Mouse (Mus musculus) liver, postnatal 0 days (tissue): Measurements from ENCODE around the gene Elp4. TPM values are rescaled to one million over a fixed set of nuclear protein-coding genes. Genes with fewer than 3 reads are reported as not detected.
A peak's percentile ranks its signal among the peaks of the same experiment; 100 is the strongest.

Experiments used
- ATAC-seq: fragments of 200-750 bp; cut with Nextera tagmentation; 2 replicates; pipeline ENCODE4 v1.8.0; 2017; ENCODE audit warnings: mild to moderate bottlenecking, moderate library complexity
- DNase-seq: peaks from one replicate; pipeline ENCODE4 v3.0.0-alpha.2; 2016
- H3K27ac ChIP-seq: fragments of 300-500 bp; sonication (generic); 2 replicates; pipeline ENCODE4 v1.5.1; 2014; ENCODE audit warnings: antibody characterized with exemption, moderate library complexity, mild to moderate bottlenecking, low read depth
- H3K27me3 ChIP-seq: fragments of 300-500 bp; sonication (generic); 2 replicates; pipeline ENCODE4 v1.6.1; 2014; ENCODE audit warnings: low read length, control low read depth, mixed read lengths; ENCODE audit not compliant: insufficient read depth
- H3K36me3 ChIP-seq: fragments of 300-500 bp; sonication (generic); replicated peaks from 2 replicates; pipeline ENCODE4 v1.6.1; 2014; ENCODE audit warnings: mild to moderate bottlenecking, control low read depth, low read length, moderate library complexity, mixed read lengths; ENCODE audit not compliant: insufficient read depth
- H3K4me1 ChIP-seq: fragments of 300-500 bp; sonication (generic); 2 replicates; pipeline ENCODE4 v1.6.1; 2014; ENCODE audit warnings: antibody characterized with exemption, mild to moderate bottlenecking, control low read depth; ENCODE audit not compliant: insufficient read depth
- H3K4me2 ChIP-seq: fragments of 300-500 bp; sonication (generic); 2 replicates; pipeline ENCODE4 v1.6.1; 2014; ENCODE audit warnings: low read depth, mild to moderate bottlenecking, low read length, moderate library complexity, mixed read lengths
- H3K4me3 ChIP-seq: fragments of 300-500 bp; sonication (generic); 2 replicates; pipeline ENCODE4 v1.5.1; 2014; ENCODE audit warnings: low read depth, low read length
- H3K9ac ChIP-seq: fragments of 300-500 bp; sonication (generic); replicated peaks from 2 replicates; pipeline ENCODE4 v1.6.1; 2014; ENCODE audit warnings: mild to moderate bottlenecking, moderate library complexity
- H3K9me3 ChIP-seq: fragments of 300-500 bp; sonication (generic); 2 replicates; pipeline ENCODE4 v1.6.1; 2016; ENCODE audit warnings: mild to moderate bottlenecking, control low read depth, low read length, mixed read lengths
- CTCF ChIP-seq: sonication (generic); IDR thresholded peaks from 2 replicates; pipeline ENCODE4 v1.5.1; 2016; ENCODE audit warnings: antibody characterized with exemption, low read depth
- EP300 ChIP-seq: IDR thresholded peaks from 2 replicates; pipeline ENCODE4 v1.6.1; 2016; ENCODE audit warnings: antibody characterized with exemption, low read depth, mild to moderate bottlenecking
- WGBS: fragments of 180-500 bp; shearing (Covaris S2); extraction: QIAGEN DNeasy Blood & Tissue Kit; methylation state at CpG from one replicate; pipeline ENCODE4 v1.1.7; 2014; ENCODE audit not compliant: insufficient replicate concordance; 5-methylcytosine and 5-hydroxymethylcytosine counted together
- polyA plus RNA-seq: library from polyadenylated mRNA; unstranded; fragments of >200 nt; fragmentation: Nextera tagmentation; extraction: Ambion mirVana; gene quantifications from 2 replicates; pipeline ENCODE4 v1.2.1, GENCODE M21; 2015

Gene Elp4
- polyA plus RNA-seq, 1 experiment from 2014 or later = 9.7 TPM

DNA sequence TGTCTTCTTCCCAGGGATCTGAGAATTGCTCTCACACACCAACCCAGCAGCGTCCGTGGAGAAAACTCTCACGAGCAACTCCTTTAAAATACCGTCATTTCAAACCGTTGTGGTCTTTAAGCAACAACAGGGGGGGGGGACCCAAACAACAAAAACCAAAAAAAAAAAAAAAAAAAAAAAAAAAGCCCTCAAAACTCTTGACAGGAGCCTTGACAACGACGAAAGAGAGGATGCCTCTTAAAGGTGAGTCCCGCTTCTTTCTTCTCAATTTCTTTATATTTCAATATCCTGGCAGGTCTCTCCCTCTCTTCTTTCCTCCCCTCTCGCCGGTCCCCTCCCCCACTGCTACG lies 228.7 kb downstream of the Elp4 start:
- 0% methylated on average over 11 of the region's 11 CpGs for WGBS
- H3K4me1 ChIP-seq = peaks cover 21% of the 10 kb centered on the region
- no peak for DNase-seq

GRCm38 (mm10) chr2:105674875-105675729 lies 229.3 kb downstream of the Elp4 start:
- Histone ChIP-seq H3K36me3 (no peaks in the 10 kb centered on the region), H3K27ac (no peak overlapping the region), H3K9me3 (no peaks in the 10 kb centered on the region), H3K27me3 (peaks cover 97% of the 10 kb centered on the region), H3K4me2 (peak overlapping the region; percentile 74), H3K4me3 (peak overlapping the region; percentile 43), H3K9ac (no peak overlapping the region), H3K4me1 (peaks cover 21% of the 10 kb centered on the region)
- under 1% methylated on average over 49 of the region's 49 CpGs for WGBS
- ATAC-seq (peak; percentile 91), DNase-seq (peak; percentile 80)
- TF ChIP-seq EP300 (no peak), CTCF (no peak)

More for the DNA sequence above, 228.7 kb downstream of the Elp4 start:
- Histone ChIP-seq H3K27me3 (peaks cover 97% of the 10 kb centered on the region), H3K4me2 (peak overlapping the region; percentile 74), H3K27ac (no peak overlapping the region), H3K4me3 (peak overlapping the region; percentile 43), H3K9ac (no peak overlapping the region), H3K9me3 (no peaks in the 10 kb centered on the region), H3K36me3 (no peaks in the 10 kb centered on the region)
- no peak for ATAC-seq
- TF ChIP-seq EP300 = no peak
- TF ChIP-seq CTCF = no peak

GRCm38 (mm10) chr2:105674061-105674874 lies 230.1 kb downstream of the Elp4 start:
- H3K4me3 ChIP-seq = peak overlapping the region; percentile 43
- ATAC-seq (no peak), DNase-seq (no peak)
- H3K9me3 ChIP-seq = no peaks in the 10 kb centered on the region
- H3K27me3 ChIP-seq = peaks cover 97% of the 10 kb centered on the region
- H3K36me3 ChIP-seq = no peaks in the 10 kb centered on the region
- 2% methylated on average over 36 of the region's 36 CpGs for WGBS
- no peak for TF ChIP-seq EP300
- TF ChIP-seq CTCF = no peak
- peak overlapping the region; percentile 74 for H3K4me2 ChIP-seq
- H3K4me1 ChIP-seq = peaks cover 21% of the 10 kb centered on the region
- H3K9ac ChIP-seq = no peak overlapping the region
- no peak overlapping the region for H3K27ac ChIP-seq

DNA sequence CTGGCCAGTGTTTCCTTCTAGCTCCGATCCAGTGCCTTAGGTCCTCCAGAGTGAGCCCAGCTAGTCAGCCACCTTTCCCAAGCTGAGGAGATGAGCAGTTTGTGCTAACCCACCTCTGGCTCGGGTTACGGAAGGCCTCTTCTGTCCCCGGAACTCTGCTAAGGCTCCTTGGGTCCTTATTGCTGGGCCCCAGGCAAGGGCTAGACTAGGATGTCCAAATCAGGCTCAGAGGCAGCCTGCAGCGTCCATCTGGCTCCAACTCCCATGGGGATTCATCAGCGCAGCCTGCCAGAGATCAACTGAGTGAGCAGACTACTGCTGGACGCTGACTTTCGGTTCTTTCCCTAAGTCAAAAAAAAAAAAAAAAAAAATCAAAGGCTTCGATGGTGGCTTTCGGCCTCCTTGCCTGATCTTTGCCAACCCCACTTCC lies 230.7 kb downstream of the Elp4 start:
- no peak for ATAC-seq
- Histone ChIP-seq H3K9ac (no peak overlapping the region), H3K4me3 (peak overlapping the region; percentile 43), H3K4me2 (peak overlapping the region; percentile 74), H3K27me3 (peaks cover 97% of the 10 kb centered on the region), H3K4me1 (peaks cover 24% of the 10 kb centered on the region), H3K9me3 (no peaks in the 10 kb centered on the region), H3K36me3 (no peaks in the 10 kb centered on the region), H3K27ac (no peak overlapping the region)
- no peak for DNase-seq
- 4% methylated on average over 10 of the region's 10 CpGs for WGBS
- no peak for TF ChIP-seq EP300
- TF ChIP-seq CTCF = no peak

DNA sequence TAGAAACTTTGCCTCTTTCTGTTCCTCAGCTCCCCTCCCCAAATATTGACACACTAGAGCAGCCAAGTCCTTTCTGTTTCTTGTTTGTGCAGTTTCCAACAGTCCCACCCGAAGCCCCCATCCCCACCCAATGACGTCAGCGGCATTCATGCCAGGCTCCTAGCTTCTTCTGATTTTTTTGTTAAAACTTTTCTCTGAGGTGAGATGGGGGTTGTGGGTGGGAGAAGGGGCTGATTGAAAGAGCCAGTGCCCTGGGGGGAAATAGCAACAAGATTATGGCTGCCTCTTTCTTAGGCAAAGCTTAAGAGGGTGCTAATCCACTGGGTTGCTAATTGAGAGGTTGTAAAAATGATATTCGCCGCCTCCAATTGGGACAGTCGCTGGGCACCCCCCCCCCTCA lies 231.3 kb downstream of the Elp4 start:
- no peak for TF ChIP-seq EP300
- TF ChIP-seq CTCF = no peak
- H3K9me3 ChIP-seq = no peaks in the 10 kb centered on the region
- H3K4me2 ChIP-seq = no peak overlapping the region
- no peak overlapping the region for H3K9ac ChIP-seq
- ATAC-seq (no peak), DNase-seq (no peak)
- H3K4me3 ChIP-seq = 0 out of 2 replicates have a peak overlapping the region, but pooled peaks have one; percentile 43
- WGBS = 4% methylated on average over 6 of the region's 6 CpGs
- H3K4me1 ChIP-seq = peaks cover 26% of the 10 kb centered on the region
- H3K27ac ChIP-seq = no peak overlapping the region
- H3K27me3 ChIP-seq = peaks cover 100% of the 10 kb centered on the region
- H3K36me3 ChIP-seq = no peaks in the 10 kb centered on the region

DNA sequence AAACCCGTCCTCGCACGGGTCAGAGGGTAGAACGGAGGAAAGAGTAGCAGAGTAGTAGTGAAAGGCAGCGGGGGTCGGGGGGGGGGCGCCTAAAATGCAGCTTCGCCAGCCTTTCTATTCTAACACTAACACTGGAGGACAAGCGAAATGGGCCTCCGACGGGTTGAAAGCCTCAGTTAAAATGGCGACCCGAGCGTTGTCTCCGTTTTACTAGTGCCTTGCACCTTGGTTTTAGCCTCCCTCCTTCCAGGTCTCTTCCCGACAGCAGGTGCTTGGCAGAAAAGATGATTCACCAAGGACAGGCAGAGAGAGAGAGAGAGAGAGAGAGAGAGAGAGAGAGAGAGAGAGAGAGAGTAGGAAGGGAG lies 231.8 kb downstream of the Elp4 start:
- peak overlapping the region; percentile 29; the same call in 1 of the 2 replicates for H3K4me2 ChIP-seq
- H3K4me1 ChIP-seq = peaks cover 26% of the 10 kb centered on the region
- 3% methylated on average over 16 of the region's 16 CpGs for WGBS
- H3K36me3 ChIP-seq = no peaks in the 10 kb centered on the region
- no peak for TF ChIP-seq EP300
- no peak for TF ChIP-seq CTCF
- 0 out of 2 replicates have a peak overlapping the region, but pooled peaks have one; percentile 13 for H3K4me3 ChIP-seq
- ATAC-seq (no peak), DNase-seq (no peak)
- no peak overlapping the region for H3K9ac ChIP-seq
- no peaks in the 10 kb centered on the region for H3K9me3 ChIP-seq
- peaks cover 100% of the 10 kb centered on the region for H3K27me3 ChIP-seq
- H3K27ac ChIP-seq = no peak overlapping the region
